Mouse (Mus musculus): ENCODE data around the gene Slc31a1. TPM values are rescaled to one million over a fixed set of nuclear protein-coding genes. Genes with fewer than 3 reads are reported as not detected.

Gene Slc31a1
- polyA plus RNA-seq, 1 experiment: 18.6 TPM

GRCm38 (mm10) chr4:62374342-62374741 lies 13.8 kb downstream of the Slc31a1 start:
- H3K27ac ChIP-seq (replicated peaks; ENCODE audit: low read depth, low read length): no peak overlapping the region
- H3K4me1 ChIP-seq (ENCODE audit: control insufficient read depth, insufficient read depth, insufficient read length, low read length): no peaks in the 10 kb centered on the region
- no peak overlapping the region for H3K4me3 ChIP-seq (ENCODE audit: insufficient read depth, low read depth, low read length)

- H3K27ac ChIP-seq (replicated peaks; ENCODE audit: low read depth, low read length): no peak overlapping the region
- no peak overlapping the region for H3K4me3 ChIP-seq (ENCODE audit: insufficient read depth, low read depth, low read length)
- no peaks in the 10 kb centered on the region for H3K4me1 ChIP-seq (ENCODE audit: control insufficient read depth, insufficient read depth, insufficient read length, low read length)
Measured at GRCm38 (mm10) chr4:62376123-62376522, 15.6 kb downstream of the Slc31a1 start.

DNA sequence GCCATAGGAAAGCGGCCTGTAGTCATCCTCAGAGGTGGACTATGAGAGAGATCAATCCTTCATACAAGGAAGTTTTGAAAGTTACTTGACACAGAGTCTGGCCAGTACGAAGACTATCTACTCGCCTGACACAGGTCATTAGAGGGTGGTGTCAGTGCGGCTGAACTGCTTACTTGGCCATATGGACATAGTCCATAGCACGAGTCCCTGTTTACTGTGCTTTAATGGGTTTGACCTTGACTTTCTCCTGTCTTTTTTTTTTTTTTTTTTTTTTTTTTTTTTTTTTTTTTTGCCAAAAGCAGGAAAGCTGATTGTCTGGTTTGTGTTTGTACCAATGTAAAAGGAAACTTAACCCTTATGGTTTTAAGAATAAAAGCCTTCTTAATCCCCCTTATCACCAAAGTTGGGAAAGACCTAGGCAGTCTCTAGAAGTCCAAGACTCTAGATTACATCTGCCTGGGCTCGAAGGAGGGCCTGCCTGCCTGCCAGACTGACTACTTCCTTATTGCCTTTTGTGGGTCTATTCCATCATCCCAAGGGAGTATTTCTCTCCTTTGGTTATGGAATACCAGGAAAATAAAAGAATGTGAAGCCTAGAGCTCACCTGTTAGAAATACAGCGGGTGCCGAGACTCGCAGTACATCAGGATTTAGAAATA lies 19.3 kb downstream of the Slc31a1 start:
- no peak overlapping the region for H3K27ac ChIP-seq (replicated peaks; ENCODE audit: low read depth, low read length)
- H3K4me1 ChIP-seq (ENCODE audit: control insufficient read depth, insufficient read depth, insufficient read length, low read length): no peaks in the 10 kb centered on the region
- H3K4me3 ChIP-seq (ENCODE audit: insufficient read depth, low read depth, low read length): no peak overlapping the region

- Histone ChIP-seq H3K4me3 (ENCODE audit: insufficient read depth, low read depth, low read length) (no peak overlapping the region), H3K27ac (replicated peaks; ENCODE audit: low read depth, low read length) (no peak overlapping the region), H3K4me1 (ENCODE audit: control insufficient read depth, insufficient read depth, insufficient read length, low read length) (no peaks in the 10 kb centered on the region)
Measured at GRCm38 (mm10) chr4:62383207-62383606, 22.7 kb downstream of the Slc31a1 start.

DNA sequence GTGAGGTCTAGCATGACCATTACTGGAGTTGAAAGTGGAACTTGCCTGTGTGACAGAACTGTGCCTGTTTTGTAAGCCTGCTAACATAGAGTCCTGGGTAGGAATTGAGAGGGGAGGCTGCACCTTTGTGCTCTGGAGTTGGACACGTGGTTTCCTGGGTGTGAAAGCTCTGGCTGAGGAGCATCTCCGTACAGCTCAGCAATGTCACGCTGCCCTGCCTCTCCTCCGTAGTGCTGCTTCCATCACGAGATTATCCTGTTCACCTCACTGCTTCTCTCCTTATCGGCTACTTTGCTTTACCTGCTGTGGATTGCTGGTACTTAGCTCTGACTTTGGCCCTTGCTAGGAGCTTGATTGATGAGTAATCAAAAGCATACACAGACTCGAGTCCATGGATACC lies 23.2 kb downstream of the Slc31a1 start:
- Histone ChIP-seq H3K4me1 (ENCODE audit: control insufficient read depth, insufficient read depth, insufficient read length, low read length) (no peaks in the 10 kb centered on the region), H3K4me3 (ENCODE audit: insufficient read depth, low read depth, low read length) (no peak overlapping the region), H3K27ac (replicated peaks; ENCODE audit: low read depth, low read length) (no peak overlapping the region)

GRCm38 (mm10) chr4:62384159-62384558 lies 23.6 kb downstream of the Slc31a1 start:
- Histone ChIP-seq H3K4me3 (ENCODE audit: insufficient read depth, low read depth, low read length) (no peak overlapping the region), H3K4me1 (ENCODE audit: control insufficient read depth, insufficient read depth, insufficient read length, low read length) (no peaks in the 10 kb centered on the region), H3K27ac (replicated peaks; ENCODE audit: low read depth, low read length) (no peak overlapping the region)

DNA sequence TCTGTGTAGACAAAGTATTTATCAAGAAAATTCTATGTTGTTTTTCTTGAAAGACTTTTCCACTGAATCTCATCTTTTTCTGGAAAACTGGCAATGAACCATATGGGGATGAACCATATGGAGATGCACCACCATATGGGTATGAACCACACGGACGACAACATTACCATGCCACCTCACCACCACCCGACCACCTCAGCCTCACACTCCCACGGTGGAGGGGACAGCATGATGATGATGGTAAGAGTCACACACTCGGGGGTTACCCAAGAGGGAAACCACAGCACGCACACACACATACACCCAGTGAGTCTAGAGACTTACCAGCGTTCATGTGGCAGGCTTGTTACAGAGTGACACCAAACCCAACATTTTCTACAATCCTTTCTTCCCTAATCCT lies 24.9 kb downstream of the Slc31a1 start:
- H3K27ac ChIP-seq (replicated peaks; ENCODE audit: low read depth, low read length): no peak overlapping the region
- no peak overlapping the region for H3K4me3 ChIP-seq (ENCODE audit: insufficient read depth, low read depth, low read length)
- no peaks in the 10 kb centered on the region for H3K4me1 ChIP-seq (ENCODE audit: control insufficient read depth, insufficient read depth, insufficient read length, low read length)

DNA sequence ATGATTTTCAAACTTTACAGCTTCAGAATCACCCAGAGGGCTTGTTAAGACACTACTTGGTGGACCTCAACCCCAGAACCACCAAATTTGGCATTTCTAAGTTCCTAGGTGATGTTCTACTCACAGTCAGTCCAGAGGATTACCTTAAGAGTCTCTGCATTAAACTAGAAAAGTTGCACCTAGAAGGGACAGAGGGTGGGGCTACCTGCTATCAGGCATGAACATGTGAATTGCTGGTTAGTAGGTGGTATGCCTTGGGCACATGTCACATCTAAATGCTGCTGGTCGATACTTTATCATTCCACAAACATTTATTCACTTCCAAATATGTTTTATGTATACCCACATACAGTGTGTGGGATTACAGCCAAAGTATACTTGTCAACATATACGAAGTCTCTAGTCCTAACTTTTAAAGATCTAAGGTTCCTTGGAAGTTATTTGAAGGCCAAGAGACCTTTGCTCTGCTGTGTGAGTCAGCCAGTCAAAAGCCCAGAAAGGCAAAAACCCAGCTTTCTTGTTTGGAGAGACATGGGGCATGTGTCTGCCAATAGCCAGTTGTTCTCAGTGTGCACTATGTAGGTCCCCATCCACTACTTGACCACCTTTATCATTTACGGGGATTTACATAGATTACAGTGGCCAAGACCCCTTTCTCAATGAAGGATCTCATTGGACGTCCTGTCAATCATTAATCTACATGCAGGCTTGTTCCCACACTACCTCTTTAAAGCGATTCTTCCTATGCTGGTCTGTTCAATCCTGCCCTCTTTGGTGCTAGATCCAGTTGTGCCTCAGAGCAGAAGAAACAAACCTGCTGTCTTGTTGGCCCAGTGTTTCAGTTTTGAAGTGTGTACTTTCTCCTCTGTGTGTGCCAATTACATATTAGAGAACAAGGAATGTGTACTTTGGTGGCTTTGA lies 29.3 kb downstream of the Slc31a1 start:
- Histone ChIP-seq H3K27ac (replicated peaks; ENCODE audit: low read depth, low read length) (no peak overlapping the region), H3K4me3 (ENCODE audit: insufficient read depth, low read depth, low read length) (no peak overlapping the region), H3K4me1 (ENCODE audit: control insufficient read depth, insufficient read depth, insufficient read length, low read length) (no peaks in the 10 kb centered on the region)

DNA sequence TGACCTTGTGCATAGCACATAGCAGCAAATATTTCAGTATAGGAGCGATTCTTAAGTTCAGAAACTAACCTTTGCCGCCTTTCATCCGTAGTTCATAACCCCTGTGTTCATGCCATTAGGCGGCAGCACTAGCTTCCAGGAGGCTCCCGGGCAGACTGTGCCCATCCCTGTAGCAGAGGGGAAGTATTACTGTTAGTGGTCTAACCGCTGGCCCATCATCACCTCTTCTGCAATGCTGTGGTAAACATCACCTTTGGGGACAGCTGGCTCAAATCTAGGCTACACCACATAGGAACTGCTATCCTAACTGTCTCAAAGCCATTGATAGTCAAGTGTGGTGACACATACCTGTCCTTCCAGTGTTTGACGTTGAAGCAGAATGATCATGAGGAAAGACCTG lies 31.4 kb downstream of the Slc31a1 start:
- Histone ChIP-seq H3K4me1 (ENCODE audit: control insufficient read depth, insufficient read depth, insufficient read length, low read length) (no peaks in the 10 kb centered on the region; the same call in 1 of the 2 replicates), H3K4me3 (ENCODE audit: insufficient read depth, low read depth, low read length) (no peak overlapping the region), H3K27ac (replicated peaks; ENCODE audit: low read depth, low read length) (no peak overlapping the region)

DNA sequence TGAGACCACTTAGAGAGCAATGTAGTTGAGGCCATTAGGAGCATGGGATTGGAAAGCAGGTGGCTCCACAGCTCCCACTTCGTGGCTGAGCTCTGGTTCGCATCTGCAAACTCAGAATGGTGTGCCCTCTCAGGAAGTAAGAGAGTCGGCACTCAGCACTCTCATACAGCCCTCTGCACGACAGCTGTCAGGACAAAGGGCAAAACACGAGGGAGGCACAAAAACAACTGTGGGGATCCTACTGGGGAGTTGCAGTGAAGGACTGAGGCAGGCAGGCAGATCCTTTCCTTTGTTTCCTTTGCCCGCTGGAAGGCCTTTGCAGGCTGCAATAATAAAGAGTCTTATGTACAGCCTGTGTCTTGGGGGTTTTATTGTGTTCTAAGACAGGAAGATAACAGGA lies 32.9 kb downstream of the Slc31a1 start:
- Histone ChIP-seq H3K4me1 (ENCODE audit: control insufficient read depth, insufficient read depth, insufficient read length, low read length) (no peaks in the 10 kb centered on the region; the same call in 1 of the 2 replicates), H3K27ac (replicated peaks; ENCODE audit: low read depth, low read length) (no peak overlapping the region), H3K4me3 (ENCODE audit: insufficient read depth, low read depth, low read length) (no peak overlapping the region)

GRCm38 (mm10) chr4:62395806-62396205 lies 35.3 kb downstream of the Slc31a1 start:
- H3K4me1 ChIP-seq (ENCODE audit: control insufficient read depth, insufficient read depth, insufficient read length, low read length): no peaks in the 10 kb centered on the region; the same call in 1 of the 2 replicates
- no peak overlapping the region for H3K27ac ChIP-seq (replicated peaks; ENCODE audit: low read depth, low read length)
- H3K4me3 ChIP-seq (ENCODE audit: insufficient read depth, low read depth, low read length): no peak overlapping the region

DNA sequence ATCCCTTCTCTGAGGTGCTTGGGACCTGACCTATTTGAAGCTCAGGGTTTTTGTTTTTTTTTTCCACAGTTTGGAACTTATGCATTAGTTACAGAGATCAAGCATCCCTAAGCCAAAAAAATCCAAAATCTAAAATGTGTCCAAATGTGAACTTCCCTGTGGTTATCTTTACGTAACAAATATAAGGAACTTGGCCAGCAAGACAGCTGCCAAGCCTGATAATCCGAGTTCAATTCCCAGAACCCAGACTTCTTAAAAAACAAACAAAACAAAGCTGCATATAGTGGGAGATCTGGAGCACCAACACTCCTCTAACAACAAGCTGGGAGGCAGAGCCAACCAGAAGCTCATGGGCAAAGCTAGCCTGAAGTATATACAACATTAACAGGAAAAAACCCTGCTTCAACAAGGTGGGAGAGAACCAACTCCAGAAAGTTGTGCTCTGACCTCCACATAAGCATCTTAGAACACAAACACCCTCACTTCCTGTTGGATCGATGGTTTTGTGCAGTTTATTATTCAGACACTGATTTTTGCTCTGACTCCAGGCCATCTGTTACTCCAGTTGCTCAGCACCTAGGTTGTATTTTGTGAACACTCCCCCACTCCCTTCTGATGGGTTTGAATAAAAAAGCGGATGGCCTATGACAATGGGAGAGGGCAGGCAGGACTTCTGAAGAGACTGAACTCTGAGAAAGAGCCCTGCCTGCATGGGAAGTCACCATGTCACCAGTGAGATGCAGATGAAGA lies 37.3 kb downstream of the Slc31a1 start:
- H3K4me3 ChIP-seq (ENCODE audit: insufficient read depth, low read depth, low read length): no peak overlapping the region
- no peak overlapping the region for H3K27ac ChIP-seq (replicated peaks; ENCODE audit: low read depth, low read length)
- no peaks in the 10 kb centered on the region; the same call in 1 of the 2 replicates for H3K4me1 ChIP-seq (ENCODE audit: control insufficient read depth, insufficient read depth, insufficient read length, low read length)

GRCm38 (mm10) chr4:62398956-62399355 lies 38.4 kb downstream of the Slc31a1 start:
- Histone ChIP-seq H3K27ac (replicated peaks; ENCODE audit: low read depth, low read length) (no peak overlapping the region), H3K4me3 (ENCODE audit: insufficient read depth, low read depth, low read length) (no peak overlapping the region), H3K4me1 (ENCODE audit: control insufficient read depth, insufficient read depth, insufficient read length, low read length) (no peaks in the 10 kb centered on the region; the same call in 1 of the 2 replicates)

DNA sequence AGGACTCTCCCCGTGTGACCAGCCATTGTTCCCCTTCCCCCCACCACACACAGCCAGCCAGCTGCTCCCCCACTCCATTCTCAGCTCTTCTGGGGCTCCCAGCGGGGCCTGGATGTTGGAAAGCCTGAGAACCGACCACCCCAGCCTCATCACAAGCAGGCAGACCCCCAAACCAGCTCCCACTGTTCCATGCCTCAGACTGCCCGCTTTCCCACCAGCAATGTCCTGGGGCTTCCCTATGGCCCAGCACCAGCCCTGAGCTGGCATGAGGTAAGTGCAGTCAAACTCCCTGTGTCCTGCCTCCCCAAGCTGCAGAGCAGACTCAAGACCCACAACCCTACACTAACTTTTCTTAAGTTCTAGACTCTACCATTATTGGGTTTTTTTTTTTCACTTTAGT lies 45.6 kb downstream of the Slc31a1 start:
- Histone ChIP-seq H3K27ac (replicated peaks; ENCODE audit: low read depth, low read length) (no peak overlapping the region), H3K4me1 (ENCODE audit: control insufficient read depth, insufficient read depth, insufficient read length, low read length) (peaks cover 13% of the 10 kb centered on the region), H3K4me3 (ENCODE audit: insufficient read depth, low read depth, low read length) (no peak overlapping the region)

Data from brown adipose tissue, adult 24 weeks (tissue).